Comparison of ENCODE assay signal across 8 mouse cellular contexts in genomic region chr14:102810121-102810921, GRCm38 (mm10).
DNase-seq lines count a peak whose midpoint lies in the region; ATAC-seq and TF ChIP-seq lines count a peak whose summit lies in the region.

No protein-coding gene starts in this region.

- peak; percentile 12 for DNase-seq in ES-CJ7 (ENCODE audit: low read depth, low spot score)
- DNase-seq in brain, embryonic 14.5 days (ENCODE audit: low read depth), result no peak
- peak; percentile 42 to 50 for DNase-seq in lung, adult 18-20 months
- no peak for DNase-seq in layer of hippocampus, adult 9-10 months (ENCODE audit: low spot score)
- DNase-seq in layer of hippocampus, postnatal 36 days, result no peak

- TF ChIP-seq CTCF in brain, embryonic 14.5 days (IDR thresholded peaks at IDR 0.05; ENCODE audit: borderline replicate concordance, extremely low read depth, insufficient read depth, insufficient read length), result peak; percentile 9; the same call in 1 of the 2 replicates

- peak; percentile 77 for ATAC-seq in inflammation-experienced regulatory T-cells, adult 6 months
- ATAC-seq in stomach, embryonic 16.5 days (ENCODE audit: insufficient read depth, low FRiP score), result no peak; the same call in 1 of the 2 replicates
- no peak for ATAC-seq in midbrain, embryonic 15.5 days (replicated peaks)

- no peak for TF ChIP-seq POLR2A in brain, embryonic 14.5 days (IDR thresholded peaks at IDR 0.05; ENCODE audit: borderline replicate concordance, extremely low read depth, insufficient read depth, insufficient read length, poor library complexity, severe bottlenecking)

- H3K4me1 ChIP-seq in stomach, embryonic 16.5 days (ENCODE audit: control insufficient read depth, insufficient read depth, low read length), result 0 out of 2 replicates have a peak, but pooled peaks cover 5% of the 10 kb centered on the region
- no peaks in the 10 kb centered on the region for H3K4me1 ChIP-seq in midbrain, embryonic 15.5 days

- H3K27ac ChIP-seq in stomach, embryonic 16.5 days (ENCODE audit: low read length), result peak overlapping the region; percentile 63; the same call in 1 of the 2 replicates
- H3K27ac ChIP-seq in midbrain, embryonic 15.5 days, result no peak overlapping the region

- H3K4me3 ChIP-seq in stomach, embryonic 16.5 days (replicated peaks; ENCODE audit: low read length), result no peak overlapping the region
- no peak overlapping the region for H3K4me3 ChIP-seq in midbrain, embryonic 15.5 days

- no peak overlapping the region for H3K9ac ChIP-seq in stomach, embryonic 16.5 days (ENCODE audit: low read length)
- no peak overlapping the region for H3K9ac ChIP-seq in midbrain, embryonic 15.5 days

- H3K27me3 ChIP-seq in stomach, embryonic 16.5 days (ENCODE audit: control insufficient read depth, insufficient read depth, low read length), result no peaks in the 10 kb centered on the region
- H3K27me3 ChIP-seq in midbrain, embryonic 15.5 days (replicated peaks), result no peaks in the 10 kb centered on the region

- H3K36me3 ChIP-seq in stomach, embryonic 16.5 days (ENCODE audit: control insufficient read depth, insufficient read depth, low read length), result no peaks in the 10 kb centered on the region
- no peaks in the 10 kb centered on the region for H3K36me3 ChIP-seq in midbrain, embryonic 15.5 days (replicated peaks)

- 58% methylated on average over 7 of the region's 7 CpGs for WGBS in stomach, embryonic 16.5 days
- 76% methylated on average over 7 of the region's 7 CpGs for WGBS in midbrain, embryonic 15.5 days

- H3K4me2 ChIP-seq in stomach, embryonic 16.5 days (ENCODE audit: low read depth, low read length), result no peak overlapping the region
- no peak overlapping the region for H3K4me2 ChIP-seq in midbrain, embryonic 15.5 days

- no peaks in the 10 kb centered on the region for H3K9me3 ChIP-seq in stomach, embryonic 16.5 days (replicated peaks; ENCODE audit: control insufficient read depth, low read length)
- no peaks in the 10 kb centered on the region for H3K9me3 ChIP-seq in midbrain, embryonic 15.5 days

Comparison
In these comparisons a context has a peak if more than half of its experiments do, and no peak if none do; other contexts are left out.
1. DNase-seq: peak in ES-CJ7 (single experiment) and lung, adult 18-20 months (2 of 2); none in brain, embryonic 14.5 days (single experiment), layer of hippocampus, adult 9-10 months (single experiment) and layer of hippocampus, postnatal 36 days (0 of 2).